Mouse (Mus musculus): Measurements from ENCODE around the gene Snx29. TPM values are rescaled to one million over a fixed set of nuclear protein-coding genes. Genes with fewer than 3 reads are reported as not detected.

Gene Snx29
- polyA plus RNA-seq, 1 experiment from 2014 or later = 11.4 TPM

- Histone ChIP-seq H3K4me3 (ENCODE audit: low read length) (no peak overlapping the region), H3K27me3 (ENCODE audit: control insufficient read depth, insufficient read depth, low read depth, low read length) (no peaks in the 10 kb centered on the region), H3K9me3 (ENCODE audit: control insufficient read depth, low read length) (no peaks in the 10 kb centered on the region), H3K4me2 (ENCODE audit: low read depth, low read length) (no peak overlapping the region), H3K4me1 (replicated peaks; ENCODE audit: control insufficient read depth, insufficient read depth, low read length) (no peaks in the 10 kb centered on the region), H3K27ac (ENCODE audit: low read length) (no peak overlapping the region), H3K36me3 (ENCODE audit: control insufficient read depth, insufficient read depth, low read length) (no peaks in the 10 kb centered on the region), H3K9ac (ENCODE audit: low read length) (no peak overlapping the region)
- no peak for ATAC-seq (ENCODE audit: low read depth)
- 68% methylated on average over 5 of the region's 5 CpGs for WGBS
These were observed 281.1 kb downstream of the Snx29 start for GRCm38 (mm10) chr16:11603667-11604422.

GRCm38 (mm10) chr16:11612526-11613126, 289.9 kb downstream of the Snx29 start:
- Histone ChIP-seq H3K4me1 (replicated peaks; ENCODE audit: control insufficient read depth, insufficient read depth, low read length) (no peaks in the 10 kb centered on the region), H3K9ac (ENCODE audit: low read length) (no peak overlapping the region), H3K27ac (ENCODE audit: low read length) (no peak overlapping the region), H3K9me3 (ENCODE audit: control insufficient read depth, low read length) (no peaks in the 10 kb centered on the region), H3K27me3 (ENCODE audit: control insufficient read depth, insufficient read depth, low read depth, low read length) (no peaks in the 10 kb centered on the region), H3K36me3 (ENCODE audit: control insufficient read depth, insufficient read depth, low read length) (no peaks in the 10 kb centered on the region), H3K4me2 (ENCODE audit: low read depth, low read length) (no peak overlapping the region), H3K4me3 (ENCODE audit: low read length) (no peak overlapping the region)
- no peak for ATAC-seq (ENCODE audit: low read depth)
- 76% methylated on average over 3 of the region's 3 CpGs for WGBS

- no peaks in the 10 kb centered on the region for H3K9me3 ChIP-seq (ENCODE audit: control insufficient read depth, low read length)
- H3K27ac ChIP-seq (ENCODE audit: low read length) = no peak overlapping the region
- no peak overlapping the region for H3K4me3 ChIP-seq (ENCODE audit: low read length)
- H3K27me3 ChIP-seq (ENCODE audit: control insufficient read depth, insufficient read depth, low read depth, low read length) = no peaks in the 10 kb centered on the region
- H3K4me2 ChIP-seq (ENCODE audit: low read depth, low read length) = no peak overlapping the region
- H3K4me1 ChIP-seq (replicated peaks; ENCODE audit: control insufficient read depth, insufficient read depth, low read length) = no peaks in the 10 kb centered on the region
- H3K36me3 ChIP-seq (ENCODE audit: control insufficient read depth, insufficient read depth, low read length) = no peaks in the 10 kb centered on the region
- no peak for ATAC-seq (ENCODE audit: low read depth)
- no peak overlapping the region for H3K9ac ChIP-seq (ENCODE audit: low read length)
- WGBS = 75% methylated on average over 3 of the region's 3 CpGs
These were observed 291.8 kb downstream of the Snx29 start for GRCm38 (mm10) chr16:11614401-11615014.

- Histone ChIP-seq H3K27me3 (ENCODE audit: control insufficient read depth, insufficient read depth, low read depth, low read length) (no peaks in the 10 kb centered on the region), H3K27ac (ENCODE audit: low read length) (no peak overlapping the region), H3K9me3 (ENCODE audit: control insufficient read depth, low read length) (no peaks in the 10 kb centered on the region), H3K9ac (ENCODE audit: low read length) (no peak overlapping the region), H3K36me3 (ENCODE audit: control insufficient read depth, insufficient read depth, low read length) (no peaks in the 10 kb centered on the region), H3K4me3 (ENCODE audit: low read length) (no peak overlapping the region), H3K4me1 (replicated peaks; ENCODE audit: control insufficient read depth, insufficient read depth, low read length) (no peaks in the 10 kb centered on the region), H3K4me2 (ENCODE audit: low read depth, low read length) (no peak overlapping the region)
- no peak for ATAC-seq (ENCODE audit: low read depth)
- 52% methylated on average over 2 of the region's 2 CpGs for WGBS
These were observed 292.9 kb downstream of the Snx29 start for GRCm38 (mm10) chr16:11615633-11616032.

- H3K4me2 ChIP-seq (ENCODE audit: low read depth, low read length) = no peak overlapping the region
- no peak overlapping the region for H3K4me3 ChIP-seq (ENCODE audit: low read length)
- H3K27ac ChIP-seq (ENCODE audit: low read length) = no peak overlapping the region
- H3K36me3 ChIP-seq (ENCODE audit: control insufficient read depth, insufficient read depth, low read length) = no peaks in the 10 kb centered on the region
- no peaks in the 10 kb centered on the region for H3K27me3 ChIP-seq (ENCODE audit: control insufficient read depth, insufficient read depth, low read depth, low read length)
- WGBS = 78% methylated on average over 2 of the region's 2 CpGs
- no peaks in the 10 kb centered on the region for H3K4me1 ChIP-seq (replicated peaks; ENCODE audit: control insufficient read depth, insufficient read depth, low read length)
- H3K9me3 ChIP-seq (ENCODE audit: control insufficient read depth, low read length) = no peaks in the 10 kb centered on the region
- ATAC-seq (ENCODE audit: low read depth) = no peak
- no peak overlapping the region for H3K9ac ChIP-seq (ENCODE audit: low read length)
These were observed 297.2 kb downstream of the Snx29 start for GRCm38 (mm10) chr16:11619951-11620350.

- ATAC-seq (ENCODE audit: low read depth) = no peak
These were observed 298.3 kb downstream of the Snx29 start for GRCm38 (mm10) chr16:11621042-11621441.

GRCm38 (mm10) chr16:11621664-11622063, 299.0 kb downstream of the Snx29 start:
- no peak for ATAC-seq (ENCODE audit: low read depth)
- H3K27me3 ChIP-seq (ENCODE audit: control insufficient read depth, insufficient read depth, low read depth, low read length) = no peaks in the 10 kb centered on the region
- H3K27ac ChIP-seq (ENCODE audit: low read length) = no peak overlapping the region
- H3K4me1 ChIP-seq (replicated peaks; ENCODE audit: control insufficient read depth, insufficient read depth, low read length) = no peaks in the 10 kb centered on the region
- H3K36me3 ChIP-seq (ENCODE audit: control insufficient read depth, insufficient read depth, low read length) = no peaks in the 10 kb centered on the region
- WGBS = 75% methylated on average over 1 of the region's 1 CpGs
- no peak overlapping the region for H3K4me3 ChIP-seq (ENCODE audit: low read length)
- no peaks in the 10 kb centered on the region for H3K9me3 ChIP-seq (ENCODE audit: control insufficient read depth, low read length)
- no peak overlapping the region for H3K9ac ChIP-seq (ENCODE audit: low read length)
- H3K4me2 ChIP-seq (ENCODE audit: low read depth, low read length) = no peak overlapping the region

More at GRCm38 (mm10) chr16:11621042-11621441, 298.3 kb downstream of the Snx29 start:
- H3K4me3 ChIP-seq (ENCODE audit: low read length) = no peak overlapping the region
- H3K27ac ChIP-seq (ENCODE audit: low read length) = no peak overlapping the region
- H3K9ac ChIP-seq (ENCODE audit: low read length) = no peak overlapping the region
- no peaks in the 10 kb centered on the region for H3K4me1 ChIP-seq (replicated peaks; ENCODE audit: control insufficient read depth, insufficient read depth, low read length)
- H3K27me3 ChIP-seq (ENCODE audit: control insufficient read depth, insufficient read depth, low read depth, low read length) = no peaks in the 10 kb centered on the region
- 87% methylated on average over 3 of the region's 3 CpGs for WGBS
- no peak overlapping the region for H3K4me2 ChIP-seq (ENCODE audit: low read depth, low read length)
- no peaks in the 10 kb centered on the region for H3K36me3 ChIP-seq (ENCODE audit: control insufficient read depth, insufficient read depth, low read length)
- H3K9me3 ChIP-seq (ENCODE audit: control insufficient read depth, low read length) = no peaks in the 10 kb centered on the region

GRCm38 (mm10) chr16:11623032-11623431, 300.3 kb downstream of the Snx29 start:
- peak; percentile 37; the same call in 1 of the 2 replicates for ATAC-seq (ENCODE audit: low read depth)
- Histone ChIP-seq H3K4me1 (replicated peaks; ENCODE audit: control insufficient read depth, insufficient read depth, low read length) (no peaks in the 10 kb centered on the region), H3K36me3 (ENCODE audit: control insufficient read depth, insufficient read depth, low read length) (no peaks in the 10 kb centered on the region), H3K4me2 (ENCODE audit: low read depth, low read length) (no peak overlapping the region), H3K9me3 (ENCODE audit: control insufficient read depth, low read length) (no peaks in the 10 kb centered on the region), H3K27me3 (ENCODE audit: control insufficient read depth, insufficient read depth, low read depth, low read length) (no peaks in the 10 kb centered on the region), H3K9ac (ENCODE audit: low read length) (no peak overlapping the region), H3K4me3 (ENCODE audit: low read length) (no peak overlapping the region), H3K27ac (ENCODE audit: low read length) (no peak overlapping the region)
- WGBS = 64% methylated on average over 3 of the region's 3 CpGs

- no peak overlapping the region for H3K27ac ChIP-seq (ENCODE audit: low read length)
- H3K36me3 ChIP-seq (ENCODE audit: control insufficient read depth, insufficient read depth, low read length) = no peaks in the 10 kb centered on the region
- no peak overlapping the region for H3K4me2 ChIP-seq (ENCODE audit: low read depth, low read length)
- no peaks in the 10 kb centered on the region for H3K9me3 ChIP-seq (ENCODE audit: control insufficient read depth, low read length)
- no peak overlapping the region for H3K4me3 ChIP-seq (ENCODE audit: low read length)
- H3K9ac ChIP-seq (ENCODE audit: low read length) = no peak overlapping the region
- 62% methylated on average over 2 of the region's 2 CpGs for WGBS
- no peaks in the 10 kb centered on the region for H3K4me1 ChIP-seq (replicated peaks; ENCODE audit: control insufficient read depth, insufficient read depth, low read length)
- no peaks in the 10 kb centered on the region for H3K27me3 ChIP-seq (ENCODE audit: control insufficient read depth, insufficient read depth, low read depth, low read length)
- no peak for ATAC-seq (ENCODE audit: low read depth)
These were observed 301.4 kb downstream of the Snx29 start for GRCm38 (mm10) chr16:11624121-11624520.
